Mouse (Mus musculus): ENCODE measurements around the gene Pus10.

- TF ChIP-seq CTCF (IDR thresholded peaks at IDR 0.05; ENCODE audit: extremely low read depth, insufficient read depth, insufficient read length, insufficient replicate concordance) (no peak), POLR2A (IDR thresholded peaks at IDR 0.05; ENCODE audit: low read depth, low read length) (no peak)
These were observed 64.6 kb downstream of the Pus10 start for GRCm38 (mm10) chr11:23730120-23730519.

Measured in spleen, adult 2 months (tissue).